Mouse (Mus musculus) left cerebral cortex, adult 11 months (tissue): ENCODE data around the gene Cgas.
"Not testable (repeated sequence)": the region's sequence is repeated elsewhere in the genome, so short reads cannot be mapped to it uniquely, and the experiment has no call there.

Source experiments
- DNase-seq: peaks from one replicate; pipeline ENCODE4 v3.0.0; 2022; ENCODE audit warnings: low spot score

Gene Cgas

GRCm38 (mm10) chr9:78442579-78443392 is at the start of gene Cgas:
Cgas (minus strand) TSS chr9:78443237.
- DNase-seq, result no peak

DNA sequence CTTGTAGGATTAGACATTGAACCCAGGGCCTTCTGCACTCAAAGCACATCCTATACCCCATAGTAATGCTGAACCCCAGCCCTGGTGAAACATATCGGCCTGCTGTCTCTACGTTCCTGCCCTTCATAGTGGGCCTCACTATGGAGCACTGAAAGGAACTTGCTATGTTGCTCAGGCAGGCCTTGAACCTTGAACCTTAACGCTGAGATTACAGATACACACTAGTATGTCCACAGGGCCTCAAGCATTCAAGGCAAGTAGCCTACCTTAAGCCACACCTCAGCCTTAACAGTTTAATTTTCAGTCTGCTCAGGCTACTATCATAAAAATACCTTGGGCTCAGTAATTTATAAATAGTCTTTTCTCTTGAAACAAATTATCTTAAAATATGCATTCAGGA is 49.2 kb upstream of the Cgas start:
- DNase-seq, result no peak

- no peak for DNase-seq
Observed at GRCm38 (mm10) chr9:78491169-78491568, 48.1 kb upstream of the Cgas start.

DNA sequence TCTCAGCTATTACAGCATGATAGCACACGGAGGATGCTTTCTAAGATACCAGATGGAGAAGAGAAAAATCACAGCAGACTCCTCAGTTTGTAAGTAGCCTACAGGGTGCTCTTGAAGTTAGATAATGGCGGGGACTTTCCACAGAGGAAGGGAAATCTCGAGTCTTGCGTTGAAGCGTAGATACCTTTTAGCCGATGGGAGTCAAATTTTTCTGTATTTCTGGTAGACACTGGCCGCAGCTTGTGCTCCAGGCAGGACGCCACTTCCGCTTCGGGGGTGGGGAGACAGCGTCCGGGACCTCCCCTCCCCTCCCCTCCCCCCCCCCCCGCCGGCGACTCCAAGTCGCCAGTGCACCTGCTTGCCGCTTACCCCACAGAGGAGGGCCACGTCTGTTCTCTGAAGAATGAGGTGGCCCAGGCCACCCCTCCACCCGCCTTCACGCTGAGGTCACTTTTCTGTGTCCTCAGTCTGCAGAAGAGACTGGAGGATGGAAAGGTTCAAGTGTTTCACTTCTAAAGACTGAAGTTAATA is 45.9 kb upstream of the Cgas start, which contains the start of gene Eef1a1:
Gene Eef1a1, minus strand, starts transcription at position 262 of the 531 bp plus-strand sequence.
- DNase-seq, result no peak

- not testable (repeated sequence) for DNase-seq
Observed at GRCm38 (mm10) chr9:78488021-78488420, 45.0 kb upstream of the Cgas start.

DNA sequence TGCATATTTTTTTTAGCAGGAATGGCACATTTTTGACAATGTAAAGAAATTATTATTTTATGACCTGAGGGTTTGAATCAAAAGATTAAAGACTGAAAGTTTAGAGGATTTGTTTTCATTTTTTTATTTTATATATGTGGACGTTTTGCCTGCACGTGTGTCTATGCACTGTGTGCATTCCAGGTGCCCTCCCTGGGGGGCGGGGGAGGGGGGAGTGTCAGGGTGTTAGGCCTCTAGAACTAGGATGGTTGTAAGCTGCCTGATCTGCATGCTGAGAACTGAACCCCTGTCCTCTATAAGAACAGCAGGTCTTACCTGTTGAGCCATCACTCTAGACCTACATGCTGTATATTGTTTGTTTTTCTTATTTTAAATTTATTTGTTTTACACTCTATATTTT is 41.6 kb upstream of the Cgas start:
- no peak for DNase-seq

DNA sequence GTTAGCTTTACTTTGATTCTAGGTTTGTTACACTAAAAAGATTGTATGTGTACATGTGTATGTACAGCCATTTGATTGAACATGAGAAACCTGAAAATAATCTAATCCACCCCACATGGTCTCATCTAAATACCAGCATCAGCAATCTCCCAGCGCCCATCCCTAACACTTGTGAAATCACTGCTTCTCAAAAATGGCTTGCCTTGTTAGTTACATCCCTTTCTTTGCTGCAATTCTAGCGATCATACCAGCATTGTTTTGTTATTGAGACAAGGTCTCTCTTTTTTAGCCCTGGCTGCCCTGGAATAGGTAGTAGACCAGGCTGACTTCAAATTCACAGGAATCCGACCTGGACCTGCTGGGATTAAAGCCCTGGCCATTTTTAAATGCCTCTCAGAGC is 39.3 kb upstream of the Cgas start:
- DNase-seq, result no peak

DNA sequence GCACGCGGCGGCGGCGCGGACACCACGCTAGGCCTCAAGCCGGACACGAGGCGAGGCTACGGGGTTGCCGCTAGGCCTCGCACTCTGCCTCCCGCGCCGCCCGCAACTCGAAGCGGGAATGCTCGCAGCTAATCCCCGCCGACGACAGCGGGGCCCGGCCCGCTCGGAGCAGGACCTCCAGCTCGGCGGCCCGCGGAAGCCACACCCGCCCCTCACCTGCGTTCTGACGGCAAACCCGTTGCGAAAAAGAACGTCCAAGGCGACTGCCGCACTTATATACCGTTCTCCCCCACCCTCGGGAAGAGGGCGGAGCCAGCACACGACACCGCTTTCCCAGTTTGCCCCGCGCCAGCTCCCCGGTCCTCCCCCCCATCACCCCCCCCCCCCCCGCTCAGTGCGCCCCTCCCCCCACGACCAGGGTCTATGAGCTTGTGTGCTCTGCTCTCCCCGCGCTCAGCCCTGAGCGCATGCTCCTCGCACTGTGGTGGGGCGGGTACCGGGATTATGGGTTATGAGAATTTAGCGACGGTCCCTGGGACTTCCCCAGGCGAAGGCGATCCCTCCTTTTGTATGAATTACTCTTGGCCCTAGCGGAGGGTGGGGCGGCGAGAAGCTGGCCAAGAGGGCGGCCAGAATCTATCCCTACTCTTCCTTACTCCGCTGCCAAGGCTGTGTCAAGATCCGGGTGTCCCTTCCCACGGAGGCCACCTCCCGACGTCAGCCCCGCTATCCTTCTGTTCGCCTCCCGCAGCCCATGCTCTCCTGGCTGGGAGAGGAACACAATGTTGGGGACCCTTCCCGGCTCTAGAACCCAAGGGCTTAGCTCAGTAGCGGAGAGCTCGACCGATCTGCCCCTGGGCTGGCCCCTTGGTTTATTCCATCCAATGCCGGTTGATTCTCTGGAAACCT is 38.6 kb upstream of the Cgas start:
- DNase-seq, result peak; percentile 92

GRCm38 (mm10) chr9:78480706-78481358 is 37.8 kb upstream of the Cgas start:
- DNase-seq, result peak; percentile 67

DNA sequence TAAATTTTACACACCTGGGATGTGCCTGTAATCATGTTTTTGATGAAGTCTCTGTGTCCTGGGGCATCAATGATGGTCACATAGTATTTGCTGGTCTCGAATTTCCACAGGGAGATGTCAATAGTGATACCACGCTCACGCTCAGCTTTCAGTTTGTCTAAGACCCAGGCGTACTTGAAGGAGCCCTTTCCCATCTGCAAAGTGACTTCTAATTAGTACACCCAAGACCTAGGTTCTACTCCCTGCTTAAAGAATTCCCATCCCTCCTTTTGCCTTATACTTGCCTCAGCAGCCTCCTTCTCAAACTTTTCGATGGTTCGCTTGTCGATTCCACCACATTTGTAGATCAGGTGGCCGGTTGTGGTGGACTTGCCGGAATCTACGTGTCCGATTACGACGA is 37.2 kb upstream of the Cgas start:
- not testable (repeated sequence) for DNase-seq

- not testable (repeated sequence) for DNase-seq
Observed at GRCm38 (mm10) chr9:78479308-78479707, 36.3 kb upstream of the Cgas start.

GRCm38 (mm10) chr9:78478009-78478605 is 35.1 kb upstream of the Cgas start:
- DNase-seq, result not testable (repeated sequence)

DNA sequence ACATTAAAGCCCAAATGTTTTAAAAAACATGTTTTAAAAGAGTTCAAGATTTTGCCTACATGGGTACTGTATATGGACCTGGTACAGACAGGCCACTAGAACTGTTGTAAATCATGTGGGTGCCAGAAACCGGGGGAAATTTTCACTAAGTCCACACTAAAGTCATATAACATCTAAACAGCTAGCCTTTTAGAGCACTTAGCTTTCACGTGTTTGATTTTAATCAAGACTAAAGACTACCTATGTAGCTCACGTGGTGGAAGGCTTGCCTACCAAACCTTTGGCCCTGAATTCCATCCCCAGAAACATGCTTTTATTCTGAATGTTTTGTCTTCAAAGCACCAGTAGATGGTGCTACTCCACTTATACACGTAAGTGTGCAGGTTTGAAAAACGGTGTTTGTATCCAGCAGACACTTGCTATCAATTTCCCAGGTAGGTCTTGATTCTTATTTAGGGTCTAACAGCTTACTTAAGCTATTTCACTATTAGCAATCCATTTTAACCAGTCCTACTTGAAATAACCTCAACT is 34.0 kb upstream of the Cgas start:
- DNase-seq, result no peak

DNA sequence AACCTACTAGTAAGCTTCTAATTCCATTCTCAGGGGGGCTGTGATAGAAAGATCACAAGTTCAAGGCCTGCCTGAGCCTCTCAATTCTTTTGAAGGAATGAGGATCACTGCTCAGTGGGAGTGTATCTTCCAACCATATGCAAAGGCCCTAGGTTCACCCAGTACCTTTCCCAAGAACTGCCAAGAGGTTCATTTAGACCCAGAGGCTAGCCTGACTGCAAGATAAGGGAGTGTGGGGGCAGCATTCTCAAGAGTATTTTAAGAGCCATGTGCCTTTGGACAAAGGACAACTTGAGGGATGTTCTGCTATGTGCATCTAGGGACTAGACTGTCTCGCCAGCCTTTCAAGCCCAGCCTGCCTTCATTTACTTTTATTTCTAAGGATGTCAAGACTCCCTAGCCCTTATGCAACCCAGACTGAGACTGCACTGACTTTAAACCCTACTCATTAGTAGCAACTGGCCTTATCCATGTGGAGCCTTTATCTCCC is 33.5 kb upstream of the Cgas start:
- no peak for DNase-seq

- no peak for DNase-seq
Observed at GRCm38 (mm10) chr9:78475873-78476272, 32.8 kb upstream of the Cgas start.

DNA sequence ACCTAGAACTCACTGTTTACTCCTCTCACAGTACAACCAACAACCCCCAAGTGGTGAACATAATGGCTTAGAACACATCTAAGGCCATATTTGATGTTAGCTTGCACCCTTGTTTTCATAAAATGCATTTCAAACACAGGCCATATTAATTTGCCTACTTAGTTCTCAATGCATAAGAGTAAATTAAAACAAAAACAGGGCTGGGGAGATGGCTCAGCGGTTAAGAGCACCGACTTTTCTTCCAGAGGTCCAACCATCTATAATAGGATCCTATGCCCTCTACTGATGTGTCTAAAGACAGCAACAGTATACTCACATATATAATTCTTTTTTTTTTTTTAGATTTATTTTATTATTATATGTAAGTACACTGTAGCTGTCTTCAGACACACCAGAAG is 32.3 kb upstream of the Cgas start:
- no peak for DNase-seq

- DNase-seq, result no peak
Observed at GRCm38 (mm10) chr9:78474771-78475382, 31.8 kb upstream of the Cgas start.

DNA sequence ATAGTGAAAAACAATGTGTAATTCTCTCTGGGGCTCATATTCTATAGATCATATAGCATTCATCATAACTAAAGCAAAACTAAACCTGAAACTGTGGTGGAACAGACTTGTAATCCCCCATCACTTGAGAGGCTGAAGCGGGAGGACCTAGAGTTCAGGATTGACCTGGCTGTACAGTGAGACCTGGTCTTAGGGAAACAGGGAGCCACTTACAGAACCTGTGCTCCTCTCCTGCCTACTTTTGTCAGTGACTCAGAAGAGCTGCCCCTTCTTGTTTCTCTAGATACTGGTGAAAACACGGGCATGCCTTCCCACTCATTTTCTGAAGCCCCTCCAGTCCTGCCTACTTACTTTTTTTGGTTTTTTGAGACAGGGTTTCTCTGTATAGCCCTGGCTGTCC is 31.2 kb upstream of the Cgas start:
- DNase-seq, result no peak

- DNase-seq, result no peak
Observed at GRCm38 (mm10) chr9:78473588-78473987, 30.6 kb upstream of the Cgas start.

GRCm38 (mm10) chr9:78465725-78466124 is 22.7 kb upstream of the Cgas start:
- no peak for DNase-seq

GRCm38 (mm10) chr9:78463337-78463736 is 20.3 kb upstream of the Cgas start:
- no peak for DNase-seq
